Mouse (Mus musculus) hindbrain, embryonic 11.5 days (tissue): ENCODE results near the gene Cdt1. TPM values are rescaled to one million over a fixed set of nuclear protein-coding genes. Genes with fewer than 3 reads are reported as not detected.

ENCODE experiments used
- ATAC-seq: fragments of 200-750 bp; cut with Nextera tagmentation; 2 replicates; pipeline ENCODE4 v1.8.0; 2017; ENCODE audit warnings: mild to moderate bottlenecking, moderate TSS enrichment, moderate library complexity; ENCODE audit not compliant: low FRiP score
- DNase-seq: peaks from one replicate; pipeline ENCODE4 v3.0.0-alpha.2; 2015; ENCODE audit warnings: low spot score
- H3K27ac ChIP-seq: fragments of 300-500 bp; sonication (generic); 2 replicates; pipeline ENCODE4 v1.5.1; 2014; ENCODE audit warnings: mild to moderate bottlenecking, low read depth, low read length
- H3K27me3 ChIP-seq: fragments of 300-500 bp; sonication (generic); 2 replicates; pipeline ENCODE4 v1.6.1; 2014; ENCODE audit warnings: mild to moderate bottlenecking, low read length, moderate library complexity, mixed read lengths; ENCODE audit not compliant: control insufficient read depth, insufficient read depth
- H3K36me3 ChIP-seq: fragments of 300-500 bp; sonication (generic); 2 replicates; pipeline ENCODE4 v1.6.1; 2014; ENCODE audit warnings: mild to moderate bottlenecking, low read length, moderate library complexity, mixed read lengths; ENCODE audit not compliant: control insufficient read depth, insufficient read depth
- H3K4me1 ChIP-seq: fragments of 300-500 bp; sonication (generic); replicated peaks from 2 replicates; pipeline ENCODE4 v1.6.1; 2014; ENCODE audit warnings: low read length, mixed read lengths; ENCODE audit not compliant: control insufficient read depth, insufficient read depth
- H3K4me2 ChIP-seq: fragments of 300-500 bp; sonication (generic); replicated peaks from 2 replicates; pipeline ENCODE4 v1.6.1; 2014; ENCODE audit warnings: mild to moderate bottlenecking, low read depth, low read length
- H3K4me3 ChIP-seq: fragments of 300-500 bp; sonication (generic); 2 replicates; pipeline ENCODE4 v1.5.1; 2014; ENCODE audit warnings: low read depth, low read length
- H3K9ac ChIP-seq: fragments of 300-500 bp; sonication (generic); 2 replicates; pipeline ENCODE4 v1.6.1; 2014; ENCODE audit warnings: low read depth, low read length
- H3K9me3 ChIP-seq: fragments of 300-500 bp; sonication (generic); 2 replicates; pipeline ENCODE4 v1.6.1; 2016; ENCODE audit warnings: low read length; ENCODE audit not compliant: control insufficient read depth
- WGBS: fragments of 180-500 bp; shearing (Covaris S2); extraction: QIAGEN DNeasy Blood & Tissue Kit; methylation state at CpG from one replicate; pipeline ENCODE4 v1.1.7; 2014; 5-methylcytosine and 5-hydroxymethylcytosine counted together
- polyA plus RNA-seq: library from polyadenylated mRNA; unstranded; fragments of >200 nt; fragmentation: Nextera tagmentation; extraction: Ambion mirVana; gene quantifications from 2 replicates; pipeline ENCODE4 v1.2.1, GENCODE M21; 2014

The Cdt1 gene
- polyA plus RNA-seq, 1 experiment from 2014 or later = 19.8 TPM

DNA sequence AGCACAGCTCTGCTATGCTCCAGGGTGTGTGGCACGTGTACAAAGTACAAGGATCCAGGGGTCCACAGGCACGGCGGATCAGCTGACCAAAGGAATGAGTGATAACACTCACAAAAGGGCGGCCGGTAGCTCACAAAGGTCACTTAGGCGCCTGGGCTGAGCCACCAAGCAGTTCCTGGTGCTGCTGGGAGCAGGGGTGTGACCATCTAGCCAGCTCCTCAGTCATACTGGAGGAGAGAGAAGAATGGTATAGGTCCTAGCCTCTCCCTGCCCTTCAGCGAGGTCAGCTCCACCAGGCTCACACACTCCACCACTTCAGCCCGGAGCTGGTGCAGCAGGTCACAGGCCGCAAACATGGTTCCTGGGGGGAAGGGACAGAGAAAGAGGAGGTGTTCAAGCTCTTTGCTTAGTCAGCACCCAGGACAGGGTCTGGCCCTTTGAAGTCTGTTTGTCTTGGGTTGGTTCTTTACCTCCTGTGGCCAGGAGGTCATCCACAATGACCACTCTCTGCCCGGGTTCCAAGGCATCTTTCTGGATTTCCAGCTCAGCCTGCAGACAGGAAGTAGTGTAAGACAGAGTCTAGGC, 6.9 kb downstream of the Cdt1 start:
- no peak overlapping the region for H3K27ac ChIP-seq

GRCm38 (mm10) chr8:122575286-122575685, 7.5 kb downstream of the Cdt1 start:
- peak overlapping the region; percentile 6; the same call in 1 of the 2 replicates for H3K4me2 ChIP-seq
- no peak overlapping the region for H3K27ac ChIP-seq
- peaks cover 8% of the 10 kb centered on the region for H3K4me1 ChIP-seq
- H3K36me3 ChIP-seq = peaks cover 9% of the 10 kb centered on the region
- no peak overlapping the region for H3K9ac ChIP-seq
- H3K9me3 ChIP-seq = no peaks in the 10 kb centered on the region
- DNase-seq (no peak), ATAC-seq (no peak)
- no peaks in the 10 kb centered on the region for H3K27me3 ChIP-seq
- 80% methylated on average over 8 of the region's 8 CpGs for WGBS
- no peak overlapping the region for H3K4me3 ChIP-seq

More for the DNA sequence above, 6.9 kb downstream of the Cdt1 start:
- DNase-seq = no peak
- Histone ChIP-seq H3K4me3 (no peak overlapping the region), H3K27me3 (no peaks in the 10 kb centered on the region), H3K4me1 (peaks cover 8% of the 10 kb centered on the region), H3K4me2 (no peak overlapping the region), H3K36me3 (peaks cover 14% of the 10 kb centered on the region), H3K9me3 (no peaks in the 10 kb centered on the region), H3K9ac (no peak overlapping the region)
- 45% methylated on average over 10 of the region's 10 CpGs for WGBS
- ATAC-seq = no peak

DNA sequence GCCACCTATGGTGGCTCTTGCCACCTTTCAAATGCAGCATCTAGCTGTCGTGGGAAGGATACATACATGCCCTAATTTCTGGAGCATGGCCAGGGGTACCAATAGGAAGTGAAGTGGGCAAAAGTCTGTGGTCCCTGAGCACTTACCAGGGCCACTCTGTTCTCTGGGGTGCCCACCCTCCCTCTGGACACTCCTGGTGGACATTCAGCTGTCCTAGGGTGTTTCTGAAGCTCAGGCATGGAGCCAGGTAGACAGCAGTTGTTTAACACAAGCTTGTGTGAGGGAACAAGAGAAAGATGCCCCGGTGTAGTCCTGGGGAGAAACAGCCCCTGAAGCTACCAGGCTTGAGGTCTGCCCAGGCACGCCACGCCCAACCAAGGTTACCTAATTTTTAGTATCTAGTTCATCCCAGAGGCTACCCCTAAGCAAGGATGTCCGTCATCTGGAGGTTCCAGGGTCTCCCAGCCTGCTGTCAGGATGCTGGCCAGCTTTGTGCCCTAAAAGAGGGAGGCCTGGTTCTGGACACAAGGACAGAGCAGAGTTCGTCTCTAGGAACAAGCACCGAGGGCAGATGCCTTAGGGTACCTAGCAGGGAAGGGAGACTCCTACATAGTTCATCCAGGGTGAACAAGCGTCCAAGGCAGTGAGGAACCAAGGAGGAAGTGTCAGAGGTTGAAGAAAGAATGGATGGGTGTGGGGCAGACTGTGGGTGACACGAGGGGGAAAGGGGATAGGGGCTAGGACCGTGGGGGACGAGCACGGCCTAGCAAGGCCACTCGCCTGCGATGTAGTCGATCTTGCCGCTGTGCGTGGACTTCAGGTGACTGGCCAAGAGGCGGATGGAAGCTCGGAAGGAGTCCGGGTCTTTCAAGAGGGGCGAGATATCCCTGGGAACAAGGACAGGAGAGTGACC, 8.2 kb downstream of the Cdt1 start:
- Histone ChIP-seq H3K4me1 (peaks cover 8% of the 10 kb centered on the region), H3K27me3 (no peaks in the 10 kb centered on the region), H3K27ac (no peak overlapping the region), H3K9ac (peak overlapping the region; percentile 77), H3K4me3 (peak overlapping the region; percentile 65), H3K36me3 (peaks cover 7% of the 10 kb centered on the region), H3K9me3 (no peaks in the 10 kb centered on the region), H3K4me2 (peak overlapping the region; percentile 78)
- DNase-seq (no peak), ATAC-seq (peak; percentile 51)
- WGBS = 20% methylated on average over 21 of the region's 21 CpGs

DNA sequence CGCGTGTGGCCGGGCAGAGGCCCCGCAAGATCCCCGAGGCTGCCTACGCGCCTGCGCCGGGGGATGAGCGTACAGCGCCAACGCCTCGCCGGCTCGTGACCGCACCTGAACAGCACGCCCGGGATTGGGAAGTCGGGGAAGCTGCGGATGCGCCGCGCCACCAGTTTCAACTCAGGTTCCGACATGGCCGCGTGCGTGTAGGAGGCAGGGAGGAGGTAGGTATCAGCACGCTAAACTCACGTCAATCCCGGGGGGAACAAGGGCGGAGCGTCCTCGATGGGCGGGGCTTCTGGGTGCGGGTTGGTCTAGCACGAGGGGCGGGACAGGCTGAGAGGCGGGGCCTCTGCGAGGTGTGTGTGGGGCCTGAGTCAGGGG, 8.8 kb downstream of the Cdt1 start, which contains the start of gene Aprt:
TSS of gene Aprt (minus strand) at position 262 of the 375 bp plus-strand sequence.
- Histone ChIP-seq H3K4me3 (peak within 1 kb of the TSS; percentile 65), H3K4me2 (peak within 1 kb of the TSS; percentile 78), H3K9me3 (no peaks in the 10 kb centered on the region), H3K27ac (no peak within 1 kb of the TSS), H3K27me3 (no peaks in the 10 kb centered on the region), H3K4me1 (peaks cover 8% of the 10 kb centered on the region), H3K36me3 (peaks cover under 1% of the 10 kb centered on the region), H3K9ac (peak within 1 kb of the TSS; percentile 77)
- DNase-seq (peak; percentile 94), ATAC-seq (peak; percentile 88)
- WGBS = under 1% methylated on average over 39 of the region's 39 CpGs

GRCm38 (mm10) chr8:122577116-122577515, 9.3 kb downstream of the Cdt1 start:
- peak; percentile 16; the same call in 1 of the 2 replicates for ATAC-seq
- Histone ChIP-seq H3K4me3 (peak overlapping the region; percentile 65; the same call in 1 of the 2 replicates), H3K27ac (no peak overlapping the region), H3K27me3 (no peaks in the 10 kb centered on the region), H3K9ac (no peak overlapping the region), H3K36me3 (no peaks in the 10 kb centered on the region), H3K4me1 (peaks cover 8% of the 10 kb centered on the region), H3K9me3 (no peaks in the 10 kb centered on the region), H3K4me2 (peak overlapping the region; percentile 78)
- DNase-seq = no peak
- WGBS = 46% methylated on average over 10 of the region's 10 CpGs

GRCm38 (mm10) chr8:122579196-122579595, 11.4 kb downstream of the Cdt1 start:
- Histone ChIP-seq H3K4me3 (no peak overlapping the region), H3K36me3 (no peaks in the 10 kb centered on the region), H3K4me1 (peaks cover 8% of the 10 kb centered on the region), H3K27me3 (no peaks in the 10 kb centered on the region), H3K9ac (no peak overlapping the region), H3K27ac (no peak overlapping the region), H3K9me3 (no peaks in the 10 kb centered on the region), H3K4me2 (no peak overlapping the region)
- no peak for DNase-seq
- no peak for ATAC-seq
- 38% methylated on average over 7 of the region's 7 CpGs for WGBS

- no peaks in the 10 kb centered on the region for H3K36me3 ChIP-seq
- DNase-seq = no peak
- H3K9me3 ChIP-seq = no peaks in the 10 kb centered on the region
- H3K4me2 ChIP-seq = no peak overlapping the region
- H3K4me1 ChIP-seq = 0 out of 2 replicates have a peak, but pooled peaks cover 3% of the 10 kb centered on the region
- no peak overlapping the region for H3K9ac ChIP-seq
- H3K4me3 ChIP-seq = no peak overlapping the region
- no peaks in the 10 kb centered on the region for H3K27me3 ChIP-seq
- no peak for ATAC-seq
- H3K27ac ChIP-seq = no peak overlapping the region
- 64% methylated on average over 15 of the region's 15 CpGs for WGBS
Measured at GRCm38 (mm10) chr8:122580926-122581325, 13.1 kb downstream of the Cdt1 start.

DNA sequence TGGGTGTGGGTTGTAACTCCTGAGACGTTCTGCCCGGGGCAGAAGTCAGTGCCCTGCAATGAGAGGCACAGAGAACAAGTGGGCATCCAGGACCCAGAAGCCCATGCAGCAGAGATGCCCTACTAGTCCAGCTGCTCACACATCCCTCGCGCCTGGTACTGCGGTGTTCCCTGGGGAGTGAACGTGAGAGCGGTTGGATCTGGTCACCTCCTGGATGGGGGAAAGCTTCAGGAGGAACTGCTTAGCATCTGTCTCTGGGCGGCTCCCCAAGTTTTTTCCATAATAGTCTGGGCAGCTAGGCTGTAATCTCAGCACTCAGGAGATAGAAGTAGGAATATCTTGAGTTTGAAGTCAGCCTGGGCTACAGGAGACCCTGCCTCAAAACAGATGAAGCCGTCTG, 17.2 kb downstream of the Cdt1 start:
- Histone ChIP-seq H3K4me1 (no peaks in the 10 kb centered on the region), H3K27ac (no peak overlapping the region), H3K9ac (no peak overlapping the region), H3K36me3 (no peaks in the 10 kb centered on the region), H3K4me3 (no peak overlapping the region), H3K9me3 (no peaks in the 10 kb centered on the region), H3K4me2 (no peak overlapping the region), H3K27me3 (no peaks in the 10 kb centered on the region)
- WGBS = 87% methylated on average over 9 of the region's 9 CpGs
- DNase-seq (no peak), ATAC-seq (no peak)
